Mouse (Mus musculus) forebrain, embryonic 15.5 days (tissue): ENCODE data around the gene Ankrd33. TPM values are rescaled to one million over a fixed set of nuclear protein-coding genes. Genes with fewer than 3 reads are reported as not detected.

Experiments
- ATAC-seq: fragments of 200-750 bp; cut with Nextera tagmentation; replicated peaks from 2 replicates; pipeline ENCODE4 v1.8.0; 2017; ENCODE audit warnings: mild to moderate bottlenecking, moderate TSS enrichment, moderate library complexity
- H3K27ac ChIP-seq: fragments of 300-500 bp; sonication (generic); replicated peaks from 2 replicates; pipeline ENCODE4 v1.5.1; 2015; ENCODE audit warnings: mild to moderate bottlenecking, inconsistent platforms
- H3K27me3 ChIP-seq: fragments of 300-500 bp; sonication (generic); 2 replicates; pipeline ENCODE4 v1.6.1; 2015; ENCODE audit warnings: inconsistent platforms
- H3K36me3 ChIP-seq: fragments of 300-500 bp; sonication (generic); 2 replicates; pipeline ENCODE4 v1.6.1; 2015; ENCODE audit warnings: mild to moderate bottlenecking, inconsistent platforms
- H3K4me1 ChIP-seq: fragments of 300-500 bp; sonication (generic); 2 replicates; pipeline ENCODE4 v1.6.1; 2015; ENCODE audit warnings: inconsistent platforms
- H3K4me2 ChIP-seq: fragments of 300-500 bp; sonication (generic); replicated peaks from 2 replicates; pipeline ENCODE4 v1.6.1; 2015; ENCODE audit warnings: mild to moderate bottlenecking, inconsistent platforms
- H3K4me3 ChIP-seq: fragments of 300-500 bp; sonication (generic); 2 replicates; pipeline ENCODE4 v1.5.1; 2015; ENCODE audit warnings: mild to moderate bottlenecking, inconsistent platforms
- H3K9ac ChIP-seq: fragments of 300-500 bp; sonication (generic); replicated peaks from 2 replicates; pipeline ENCODE4 v1.6.1; 2015; ENCODE audit warnings: mild to moderate bottlenecking, inconsistent platforms
- H3K9me3 ChIP-seq: fragments of 300-500 bp; sonication (generic); 2 replicates; pipeline ENCODE4 v1.6.1; 2016; ENCODE audit warnings: inconsistent platforms
- WGBS: fragments of 180-500 bp; shearing (Covaris S2); methylation state at CpG from one replicate; pipeline ENCODE4 v1.1.7; 2015; ENCODE audit warnings: mixed read lengths; 5-methylcytosine and 5-hydroxymethylcytosine counted together
- polyA plus RNA-seq: library from polyadenylated mRNA; unstranded; fragments of >200 nt; fragmentation: Nextera tagmentation; extraction: Ambion mirVana; gene quantifications from 2 replicates; pipeline ENCODE4 v1.2.1, GENCODE M21; 2015

Ankrd33 gene
- polyA plus RNA-seq, 1 experiment from 2014 or later: not detected

GRCm38 (mm10) chr15:101076071-101077000, 39.2 kb upstream of the Ankrd33 start:
- Histone ChIP-seq H3K4me2 (peak overlapping the region; percentile 81), H3K4me3 (peak overlapping the region; percentile 49), H3K27ac (no peak overlapping the region), H3K9ac (0 out of 2 replicates have a peak overlapping the region, but pooled peaks have one; percentile 5), H3K27me3 (peaks cover 13% of the 10 kb centered on the region; the same call in 1 of the 2 replicates), H3K4me1 (peaks cover 32% of the 10 kb centered on the region), H3K9me3 (no peaks in the 10 kb centered on the region), H3K36me3 (no peaks in the 10 kb centered on the region)
- ATAC-seq: peak; percentile 27; the same call in 1 of the 2 replicates
- WGBS: 4% methylated on average over 26 of the region's 26 CpGs

- Histone ChIP-seq H3K4me1 (peaks cover 32% of the 10 kb centered on the region), H3K4me3 (peak overlapping the region; percentile 49), H3K9me3 (no peaks in the 10 kb centered on the region), H3K27me3 (peaks cover 13% of the 10 kb centered on the region; the same call in 1 of the 2 replicates), H3K36me3 (no peaks in the 10 kb centered on the region), H3K4me2 (peak overlapping the region; percentile 81), H3K9ac (peak overlapping the region; percentile 49; the same call in 1 of the 2 replicates), H3K27ac (no peak overlapping the region)
- ATAC-seq: no peak
- WGBS: 2% methylated on average over 34 of the region's 34 CpGs
Observed at GRCm38 (mm10) chr15:101077001-101077812, 38.3 kb upstream of the Ankrd33 start.

GRCm38 (mm10) chr15:101077813-101078730, 37.5 kb upstream of the Ankrd33 start, which contains the start of gene Fignl2:
Gene Fignl2, minus strand, starts transcription at chr15:101078567.
- Histone ChIP-seq H3K9ac (peak within 1 kb of the TSS; percentile 49), H3K4me3 (peak within 1 kb of the TSS; percentile 49), H3K27me3 (peaks cover 13% of the 10 kb centered on the region; the same call in 1 of the 2 replicates), H3K4me2 (peak within 1 kb of the TSS; percentile 81), H3K27ac (no peak within 1 kb of the TSS), H3K4me1 (peaks cover 32% of the 10 kb centered on the region), H3K9me3 (no peaks in the 10 kb centered on the region), H3K36me3 (no peaks in the 10 kb centered on the region)
- peak; percentile 7; the same call in 1 of the 2 replicates for ATAC-seq
- under 1% methylated on average over 65 of the region's 96 CpGs for WGBS

- H3K4me3 ChIP-seq: peak overlapping the region; percentile 49
- ATAC-seq: peak; percentile 68
- H3K36me3 ChIP-seq: no peaks in the 10 kb centered on the region
- 3% methylated on average over 30 of the region's 30 CpGs for WGBS
- H3K4me1 ChIP-seq: peaks cover 32% of the 10 kb centered on the region
- H3K9ac ChIP-seq: peak overlapping the region; percentile 49; the same call in 1 of the 2 replicates
- no peaks in the 10 kb centered on the region for H3K9me3 ChIP-seq
- peak overlapping the region; percentile 81 for H3K4me2 ChIP-seq
- no peak overlapping the region for H3K27ac ChIP-seq
- peaks cover 13% of the 10 kb centered on the region; the same call in 1 of the 2 replicates for H3K27me3 ChIP-seq
Observed at GRCm38 (mm10) chr15:101078731-101079156, 36.8 kb upstream of the Ankrd33 start.

GRCm38 (mm10) chr15:101080031-101080520, 35.5 kb upstream of the Ankrd33 start:
- no peak overlapping the region for H3K27ac ChIP-seq
- H3K4me3 ChIP-seq: no peak overlapping the region
- no peaks in the 10 kb centered on the region for H3K36me3 ChIP-seq
- H3K4me2 ChIP-seq: no peak overlapping the region
- peaks cover 32% of the 10 kb centered on the region for H3K4me1 ChIP-seq
- H3K9ac ChIP-seq: no peak overlapping the region
- WGBS: 75% methylated on average over 9 of the region's 9 CpGs
- ATAC-seq: no peak
- peaks cover 13% of the 10 kb centered on the region; the same call in 1 of the 2 replicates for H3K27me3 ChIP-seq
- no peaks in the 10 kb centered on the region for H3K9me3 ChIP-seq

- Histone ChIP-seq H3K4me3 (no peak overlapping the region), H3K36me3 (no peaks in the 10 kb centered on the region), H3K9me3 (no peaks in the 10 kb centered on the region), H3K27me3 (peaks cover 11% of the 10 kb centered on the region; the same call in 1 of the 2 replicates), H3K4me2 (no peak overlapping the region), H3K27ac (no peak overlapping the region), H3K9ac (no peak overlapping the region), H3K4me1 (peaks cover 29% of the 10 kb centered on the region)
- ATAC-seq: no peak
- 86% methylated on average over 7 of the region's 7 CpGs for WGBS
Observed at GRCm38 (mm10) chr15:101081035-101081548, 34.5 kb upstream of the Ankrd33 start.

- Histone ChIP-seq H3K4me2 (no peak overlapping the region), H3K27me3 (peaks cover 8% of the 10 kb centered on the region; the same call in 1 of the 2 replicates), H3K36me3 (no peaks in the 10 kb centered on the region), H3K4me1 (peaks cover 17% of the 10 kb centered on the region), H3K4me3 (no peak overlapping the region), H3K27ac (no peak overlapping the region), H3K9me3 (no peaks in the 10 kb centered on the region), H3K9ac (no peak overlapping the region)
- no peak for ATAC-seq
- WGBS: 64% methylated on average over 4 of the region's 4 CpGs
Observed at GRCm38 (mm10) chr15:101082236-101082635, 33.3 kb upstream of the Ankrd33 start.

GRCm38 (mm10) chr15:101084499-101084898, 31.1 kb upstream of the Ankrd33 start:
- H3K9me3 ChIP-seq: no peaks in the 10 kb centered on the region
- ATAC-seq: no peak
- H3K27me3 ChIP-seq: no peaks in the 10 kb centered on the region
- H3K9ac ChIP-seq: no peak overlapping the region
- no peak overlapping the region for H3K4me3 ChIP-seq
- WGBS: 87% methylated on average over 10 of the region's 10 CpGs
- no peaks in the 10 kb centered on the region for H3K36me3 ChIP-seq
- no peak overlapping the region for H3K4me2 ChIP-seq
- H3K27ac ChIP-seq: no peak overlapping the region
- H3K4me1 ChIP-seq: 0 out of 2 replicates have a peak, but pooled peaks cover 2% of the 10 kb centered on the region

- Histone ChIP-seq H3K4me3 (no peak overlapping the region), H3K27ac (no peak overlapping the region), H3K9ac (no peak overlapping the region), H3K36me3 (no peaks in the 10 kb centered on the region), H3K4me1 (0 out of 2 replicates have a peak, but pooled peaks cover 2% of the 10 kb centered on the region), H3K4me2 (no peak overlapping the region), H3K27me3 (no peaks in the 10 kb centered on the region), H3K9me3 (no peaks in the 10 kb centered on the region)
- no peak for ATAC-seq
- 76% methylated on average over 9 of the region's 9 CpGs for WGBS
Observed at GRCm38 (mm10) chr15:101086451-101086850, 29.1 kb upstream of the Ankrd33 start.

- no peak overlapping the region for H3K27ac ChIP-seq
- H3K9ac ChIP-seq: no peak overlapping the region
- ATAC-seq: no peak
- H3K36me3 ChIP-seq: no peaks in the 10 kb centered on the region
- no peaks in the 10 kb centered on the region for H3K27me3 ChIP-seq
- no peak overlapping the region for H3K4me3 ChIP-seq
- 70% methylated on average over 3 of the region's 3 CpGs for WGBS
- 0 out of 2 replicates have a peak, but pooled peaks cover 2% of the 10 kb centered on the region for H3K4me1 ChIP-seq
- H3K9me3 ChIP-seq: no peaks in the 10 kb centered on the region
- H3K4me2 ChIP-seq: no peak overlapping the region
Observed at GRCm38 (mm10) chr15:101086956-101087355, 28.6 kb upstream of the Ankrd33 start.
